Mouse (Mus musculus) frontal cortex, postnatal 25 days (tissue): ENCODE measurements around the gene Olfr729.

Source experiments
- DNase-seq, 2 experiments: peaks; one replicate each; pipeline ENCODE4 v3.0.0; 2022; ENCODE audit warnings: low spot score in 2 of 2

Olfr729 gene

DNA sequence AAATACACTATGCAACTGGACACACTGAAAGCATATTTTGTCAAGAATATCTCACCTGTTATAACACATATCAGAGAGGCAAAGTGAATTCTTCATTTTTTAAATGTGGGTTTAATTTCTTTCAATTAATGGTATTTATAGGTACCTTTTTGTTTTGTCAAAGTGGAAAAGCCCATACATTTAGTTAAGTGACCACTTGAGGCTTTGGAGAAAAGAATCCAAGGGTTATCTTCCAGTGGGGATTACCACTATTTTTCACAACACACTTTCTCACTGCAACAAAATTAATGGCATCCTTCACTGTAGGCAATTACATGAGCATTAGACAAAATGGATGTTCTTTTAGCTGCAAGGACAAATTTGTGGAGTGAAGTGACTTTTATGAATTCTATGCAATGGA, at the start of gene Olfr729:
Gene Olfr729 (minus strand): TSS at position 101 of the 400 bp plus-strand sequence.
- no peak for DNase-seq

DNA sequence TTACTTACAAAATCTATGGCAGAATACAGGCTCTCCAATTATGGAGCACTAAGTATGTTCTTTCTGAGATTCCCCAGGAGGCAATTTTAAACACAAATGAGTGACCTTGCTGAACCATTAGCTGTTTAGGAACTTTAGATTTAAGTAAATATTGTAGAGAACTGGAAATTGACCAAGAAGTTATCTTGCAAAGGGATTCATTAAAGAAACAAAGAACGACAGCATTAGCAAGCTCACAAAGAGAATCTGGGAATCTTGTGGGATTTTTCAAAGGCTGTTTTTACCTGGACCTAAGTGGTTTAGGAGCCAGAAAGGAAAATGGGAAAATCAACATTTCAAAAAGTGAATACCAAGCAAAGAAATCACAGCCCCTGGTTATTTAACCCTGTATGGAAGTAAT, 35.4 kb upstream of the Olfr729 start, which contains the start of gene Olfr730:
Gene Olfr730 (minus strand): TSS at position 101 of the 400 bp plus-strand sequence.
- DNase-seq = no peak

DNA sequence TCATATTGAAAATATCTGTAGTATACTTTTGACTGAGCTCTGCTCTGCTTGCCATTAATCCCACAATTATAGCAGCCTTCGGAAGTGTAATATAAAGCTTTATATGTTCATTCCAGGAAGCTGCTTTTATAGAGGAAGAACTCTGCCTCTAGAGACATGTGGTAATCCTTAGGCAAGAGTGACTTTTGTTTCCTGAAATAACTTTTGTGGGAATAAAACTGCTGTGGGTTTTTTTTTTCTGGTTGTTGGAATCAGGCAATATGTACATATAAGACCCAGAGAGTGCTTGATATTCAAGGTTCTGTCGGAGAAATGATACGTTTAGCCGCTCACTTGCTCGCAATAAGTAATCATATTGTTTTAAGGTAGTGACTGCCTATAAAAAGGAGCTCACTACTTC, 10.1 kb downstream of the Olfr729 start, which contains the start of gene Olfr728:
Gene Olfr728 (minus strand): TSS at position 101 of the 400 bp plus-strand sequence.
- DNase-seq = no peak

DNA sequence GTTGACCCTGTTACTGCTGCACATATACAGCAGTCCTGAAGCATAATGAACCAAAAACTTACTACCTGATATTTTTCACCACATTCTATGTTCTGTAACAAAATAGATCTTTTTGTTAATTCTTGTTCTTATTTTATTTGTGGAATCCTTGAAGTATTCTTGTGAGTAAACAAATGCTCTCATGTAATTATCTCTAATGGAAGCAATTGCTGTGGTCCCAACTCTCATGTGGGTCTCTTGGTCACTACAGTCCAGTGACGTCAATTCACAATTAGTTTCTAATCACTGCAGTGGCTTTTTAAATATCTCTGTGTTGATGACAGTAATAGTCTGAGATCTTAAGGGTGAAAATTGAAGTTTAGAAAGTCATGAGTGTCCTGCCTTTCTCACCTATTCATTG, 29.8 kb downstream of the Olfr729 start, which contains the start of gene Olfr727:
Gene Olfr727 (plus strand): TSS at position 301 of the 400 bp plus-strand sequence.
- DNase-seq = no peak
